Mouse (Mus musculus) cerebellum, adult 2 months (tissue): Measurements from ENCODE around the gene Krba1.

Source experiments
- CTCF ChIP-seq: fragments of 200-500 bp; IDR thresholded peaks from 2 replicates; pipeline ENCODE4 v1.5.1; 2011; ENCODE audit warnings: low read depth, mild to moderate bottlenecking, control low read depth, low read length, moderate library complexity, borderline replicate concordance; ENCODE audit not compliant: insufficient read depth
- POLR2A ChIP-seq: fragments of 200-500 bp; IDR thresholded peaks from 2 replicates; pipeline ENCODE4 v1.6.1; 2011; ENCODE audit warnings: low read length, control low read depth, borderline replicate concordance; ENCODE audit not compliant: insufficient read depth

- TF ChIP-seq CTCF (no peak), POLR2A (peak; percentile 37; the same call in 1 of the 2 replicates)
These were observed 48.4 kb downstream of the Krba1 start for GRCm38 (mm10) chr6:48443592-48444309.
